Comparison of ENCODE assay signal across 11 mouse cellular contexts in the genomic region with DNA sequence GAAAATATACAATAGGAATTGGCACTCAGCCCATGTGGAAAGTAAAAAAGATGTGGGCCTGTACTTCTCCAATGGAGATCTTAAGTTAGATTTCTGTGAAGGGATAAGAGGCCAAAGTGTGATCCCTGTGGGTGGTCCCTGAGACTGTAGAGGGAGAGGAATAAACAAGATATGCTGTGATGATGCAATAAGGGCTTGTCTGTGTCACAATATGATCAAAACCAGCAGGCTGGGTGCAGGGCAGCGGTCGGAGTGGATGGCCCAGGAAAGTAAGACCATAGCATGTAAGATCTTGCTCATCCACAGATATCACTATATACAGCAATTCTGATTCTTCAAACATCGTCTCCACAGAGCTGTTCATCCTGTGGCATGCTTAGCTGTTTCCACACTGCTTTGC.
"Had no signal": no experiment of that assay in that cellular context is flagged by ENCODE, and none has a peak within 500 bp of the region (broad histone marks: within the 10 kb centered on the region; RNA-seq: fewer than 3 reads in every experiment).

No protein-coding gene starts in this region.

- H3K9me3 ChIP-seq: neural tube, embryonic 12.5 days; neural tube, embryonic 15.5 days; stomach, embryonic 15.5 days had no signal

- H3K9ac ChIP-seq: neural tube, embryonic 12.5 days; neural tube, embryonic 13.5 days; neural tube, embryonic 15.5 days; stomach, embryonic 15.5 days had no signal

- H3K27me3 ChIP-seq: neural tube, embryonic 12.5 days; neural tube, embryonic 13.5 days; neural tube, embryonic 15.5 days; stomach, embryonic 15.5 days had no signal

- H3K4me2 ChIP-seq: neural tube, embryonic 12.5 days; neural tube, embryonic 13.5 days; neural tube, embryonic 15.5 days; stomach, embryonic 15.5 days had no signal

- H3K4me3 ChIP-seq: neural tube, embryonic 12.5 days; neural tube, embryonic 13.5 days; neural tube, embryonic 15.5 days; stomach, embryonic 15.5 days had no signal

- H3K4me1 ChIP-seq: neural tube, embryonic 12.5 days; neural tube, embryonic 13.5 days; neural tube, embryonic 15.5 days; stomach, embryonic 15.5 days had no signal

- H3K27ac ChIP-seq: neural tube, embryonic 12.5 days; neural tube, embryonic 13.5 days; neural tube, embryonic 15.5 days; stomach, embryonic 15.5 days; stomach, postnatal 0 days had no signal

- DNase-seq: right cerebral cortex, postnatal 25 days; thymus, adult 18-20 months; thymus, adult 2 months; thymus, postnatal 14 days; thymus, postnatal 25 days; thymus, postnatal 36 days had no signal

- H3K36me3 ChIP-seq: neural tube, embryonic 12.5 days; neural tube, embryonic 13.5 days; neural tube, embryonic 15.5 days; stomach, embryonic 15.5 days had no signal
